Mouse (Mus musculus) myocyte (in vitro differentiated cells): ENCODE data around the gene Ajap1. TPM values are rescaled to one million over a fixed set of nuclear protein-coding genes. Genes with fewer than 3 reads are reported as not detected.

ENCODE experiments used
- H3K27me3 ChIP-seq: one replicate; pipeline ENCODE4 v1.6.1; 2011; ENCODE audit not compliant: control insufficient read depth, insufficient read depth, insufficient read length
- H3K36me3 ChIP-seq: one replicate; pipeline ENCODE4 v1.6.1; 2011; ENCODE audit not compliant: control insufficient read depth, insufficient read depth
- H3K4me2 ChIP-seq: one replicate; pipeline ENCODE4 v1.6.1; 2011; ENCODE audit warnings: low read depth, control low read depth
- H3K4me3 ChIP-seq: one replicate; pipeline ENCODE4 v1.5.1; 2011; ENCODE audit warnings: mild to moderate bottlenecking, control low read depth, moderate library complexity
- H3K79me2 ChIP-seq: one replicate; pipeline ENCODE4 v1.6.1; 2011; ENCODE audit not compliant: control insufficient read depth, insufficient read depth
- H3ac ChIP-seq: one replicate; pipeline ENCODE4 v1.6.1; 2011; ENCODE audit not compliant: control insufficient read depth, insufficient read length
- CEBPB ChIP-seq: IDR thresholded peaks from 2 replicates; pipeline ENCODE4 v1.6.1; 2011; ENCODE audit warnings: mild to moderate bottlenecking, moderate library complexity; ENCODE audit not compliant: poor library complexity, insufficient read depth, severe bottlenecking
- E2F4 ChIP-seq: IDR thresholded peaks from one replicate; pipeline ENCODE4 v1.6.1; 2011; ENCODE audit warnings: mild to moderate bottlenecking, control low read depth, moderate library complexity; ENCODE audit not compliant: insufficient read depth
- MAX ChIP-seq: IDR thresholded peaks from one replicate; pipeline ENCODE4 v1.6.1; 2011; ENCODE audit warnings: low read depth, mild to moderate bottlenecking, control low read depth
- MYOD1 ChIP-seq, 3 experiments: IDR thresholded peaks; one replicate each; pipeline ENCODE4 v1.6.1; 2011; ENCODE audit warnings: control low read depth in 2 of 3, low read depth in 2 of 3, mild to moderate bottlenecking in 2 of 3, moderate library complexity in 1 of 3; ENCODE audit not compliant: insufficient read length in 2 of 3, control insufficient read depth in 1 of 3
- MYOG ChIP-seq, 3 experiments: IDR thresholded peaks; one replicate each; pipeline ENCODE4 v1.6.1; 2011; ENCODE audit warnings: control low read depth in 2 of 3, low read depth in 2 of 3, mild to moderate bottlenecking in 2 of 3; ENCODE audit not compliant: insufficient read length in 2 of 3, control insufficient read depth in 1 of 3, insufficient read depth in 1 of 3
- POLR2A ChIP-seq: IDR thresholded peaks from one replicate; pipeline ENCODE4 v1.6.1; 2011; ENCODE audit warnings: low read depth, mild to moderate bottlenecking, control low read depth, moderate library complexity; ENCODE audit not compliant: insufficient read length
- POLR2AphosphoS2 ChIP-seq: IDR thresholded peaks from one replicate; pipeline ENCODE4 v1.6.1; 2011; ENCODE audit warnings: low read depth, control low read depth; ENCODE audit not compliant: insufficient read length
- REST ChIP-seq: IDR thresholded peaks from one replicate; pipeline ENCODE4 v1.6.1; 2011; ENCODE audit warnings: mild to moderate bottlenecking, control low read depth, moderate library complexity; ENCODE audit not compliant: insufficient read depth, insufficient read length
- SRF ChIP-seq: IDR thresholded peaks from one replicate; pipeline ENCODE4 v1.6.1; 2011; ENCODE audit warnings: low read depth; ENCODE audit not compliant: control insufficient read depth, insufficient read length
- TCF12 ChIP-seq: IDR thresholded peaks from one replicate; pipeline ENCODE4 v1.6.1; 2011; ENCODE audit warnings: mild to moderate bottlenecking, control low read depth; ENCODE audit not compliant: poor library complexity, insufficient read depth, severe bottlenecking
- TCF3 ChIP-seq: IDR thresholded peaks from one replicate; pipeline ENCODE4 v1.6.1; 2011; ENCODE audit warnings: low read depth, control low read depth; ENCODE audit not compliant: insufficient read length
- USF1 ChIP-seq: IDR thresholded peaks from one replicate; pipeline ENCODE4 v1.6.1; 2011; ENCODE audit warnings: low read depth, mild to moderate bottlenecking, control low read depth, moderate library complexity
- polyA plus RNA-seq: library from polyadenylated mRNA; unstranded; fragments of >200 nt; fragmentation: generic; extraction: Trizol; gene quantifications from one replicate; pipeline ENCODE4 v1.2.1, GENCODE M21; 2012; ENCODE audit warnings: missing spikeins

The Ajap1 gene
- polyA plus RNA-seq, 1 experiment, result not detected

DNA sequence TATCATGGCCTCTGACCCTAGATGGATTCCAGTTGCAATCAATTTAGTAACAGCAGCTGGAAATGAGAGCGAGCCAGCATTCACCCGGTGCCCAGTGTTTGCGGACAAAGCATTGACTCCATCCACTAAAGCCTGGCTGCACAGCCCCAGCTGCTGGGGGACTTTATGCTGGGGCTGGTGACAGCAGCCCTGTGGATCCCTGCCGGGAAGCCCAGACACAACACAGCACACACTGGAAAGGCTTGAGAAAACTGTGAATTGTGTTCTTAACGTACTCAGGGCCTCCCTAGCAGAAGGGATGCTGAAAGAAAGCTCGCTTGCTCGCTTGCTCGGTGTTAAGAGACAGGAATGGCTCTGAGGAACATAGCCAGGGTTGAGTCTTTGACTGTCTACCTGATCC lies 3.5 kb downstream of the Ajap1 start:
- no peaks in the 10 kb centered on the region for H3K27me3 ChIP-seq
- H3K4me2 ChIP-seq, result no peak overlapping the region
- no peaks in the 10 kb centered on the region for H3K79me2 ChIP-seq
- no peak overlapping the region for H3K4me3 ChIP-seq
- no peaks in the 10 kb centered on the region for H3K36me3 ChIP-seq
- TF ChIP-seq MYOD1 (IDR thresholded peaks at IDR 0.05; ENCODE audit: control insufficient read depth in 1 of 3, insufficient read length in 2 of 3, low read depth in 2 of 3) (no peak), MYOG (IDR thresholded peaks at IDR 0.05; ENCODE audit: control insufficient read depth in 1 of 3, insufficient read depth in 1 of 3, insufficient read length in 2 of 3, low read depth in 2 of 3) (no peak), CEBPB (no peak), MAX (no peak)
- no peak overlapping the region for H3ac ChIP-seq

DNA sequence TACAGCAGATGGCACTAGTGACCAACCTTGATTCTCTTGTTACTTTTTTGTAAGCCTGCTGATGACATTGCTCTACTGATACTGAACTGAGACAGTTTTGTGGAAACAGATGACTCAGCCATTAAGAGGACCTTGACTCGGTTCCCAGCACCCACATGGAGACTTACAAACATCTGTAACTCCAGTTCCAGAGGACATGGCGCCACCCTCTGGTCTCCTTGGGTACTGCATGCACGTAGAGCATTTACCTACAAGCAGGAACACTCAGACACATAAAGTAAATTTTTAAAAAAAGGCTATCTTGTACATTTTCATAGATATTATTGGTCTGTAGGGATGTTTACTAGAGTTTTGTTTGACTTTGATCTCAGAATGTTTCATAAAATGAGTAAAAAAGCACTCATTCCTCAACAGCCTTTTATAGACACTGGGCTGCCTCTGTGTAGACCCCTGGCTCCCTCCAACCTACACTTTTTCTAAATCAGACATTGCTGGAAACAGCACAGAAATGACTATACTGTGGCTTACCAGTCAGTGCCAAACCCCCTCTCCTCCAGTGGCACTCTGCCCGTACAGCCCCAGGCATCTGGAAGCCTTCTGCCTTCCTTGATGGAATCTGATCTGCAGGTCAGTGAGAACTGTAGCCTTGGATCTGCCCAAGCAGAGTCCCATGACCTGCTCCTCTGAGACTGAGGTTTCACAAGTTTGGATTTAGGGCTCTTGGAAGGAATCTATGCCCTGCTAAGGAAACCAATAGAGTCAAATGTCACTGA lies 8.9 kb downstream of the Ajap1 start:
- no peak for TF ChIP-seq MYOD1 (IDR thresholded peaks at IDR 0.05; ENCODE audit: control insufficient read depth in 1 of 3, insufficient read length in 2 of 3, low read depth in 2 of 3)
- no peaks in the 10 kb centered on the region for H3K27me3 ChIP-seq
- H3K4me3 ChIP-seq, result no peak overlapping the region
- H3K4me2 ChIP-seq, result no peak overlapping the region
- no peaks in the 10 kb centered on the region for H3K79me2 ChIP-seq
- no peaks in the 10 kb centered on the region for H3K36me3 ChIP-seq
- H3ac ChIP-seq, result no peak overlapping the region

DNA sequence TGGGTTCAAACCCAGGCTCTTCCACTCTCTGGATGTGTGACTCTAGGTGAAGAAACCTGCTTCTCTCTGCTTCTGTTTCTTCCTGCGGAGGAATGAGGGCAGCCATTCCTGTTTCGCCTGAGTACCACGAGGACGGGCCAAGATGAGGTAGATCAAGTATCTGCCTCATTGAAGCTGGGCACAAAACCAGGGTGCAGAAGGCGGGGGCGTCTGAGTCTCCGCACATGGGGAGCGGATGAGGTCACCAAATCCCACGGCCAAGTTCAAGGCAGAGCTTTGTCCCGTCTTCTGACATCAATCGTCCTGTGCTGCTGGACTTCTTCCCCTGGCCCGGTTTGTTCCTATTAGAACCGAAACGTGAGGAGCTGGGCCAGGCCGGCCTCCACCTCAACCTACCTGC lies 12.9 kb downstream of the Ajap1 start:
- Histone ChIP-seq H3K79me2 (no peaks in the 10 kb centered on the region), H3ac (no peak overlapping the region), H3K36me3 (no peaks in the 10 kb centered on the region), H3K27me3 (no peaks in the 10 kb centered on the region), H3K4me2 (no peak overlapping the region), H3K4me3 (no peak overlapping the region)
- TF ChIP-seq SRF (no peak), USF1 (no peak), CEBPB (no peak), MYOD1 (IDR thresholded peaks at IDR 0.05; ENCODE audit: control insufficient read depth in 1 of 3, insufficient read length in 2 of 3, low read depth in 2 of 3) (no peak), MAX (no peak), POLR2A (no peak), POLR2AphosphoS2 (no peak), MYOG (IDR thresholded peaks at IDR 0.05; ENCODE audit: control insufficient read depth in 1 of 3, insufficient read depth in 1 of 3, insufficient read length in 2 of 3, low read depth in 2 of 3) (no peak), REST (no peak), TCF12 (no peak), TCF3 (no peak), E2F4 (no peak)

DNA sequence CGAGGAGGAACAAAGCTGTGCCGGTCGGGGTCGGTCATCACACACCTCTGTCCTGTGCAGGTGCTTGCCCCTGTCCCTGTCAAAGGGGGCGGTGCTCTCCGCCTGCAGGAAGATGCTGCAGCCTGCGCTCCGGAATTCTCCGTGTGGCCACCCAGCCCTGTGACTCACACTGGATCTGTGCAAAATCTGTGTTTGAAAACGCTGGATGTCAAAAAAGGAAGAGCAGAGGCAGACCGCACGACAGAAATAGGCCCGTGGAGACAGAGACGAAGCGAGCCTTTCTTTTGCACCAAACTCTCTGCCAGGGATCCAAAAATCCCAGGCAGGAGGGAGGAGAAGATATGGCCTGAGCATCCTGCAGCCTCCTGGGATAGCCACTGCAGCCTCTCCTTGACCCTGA lies 22.7 kb downstream of the Ajap1 start:
- no peak overlapping the region for H3ac ChIP-seq
- TF ChIP-seq E2F4 (no peak), REST (no peak), SRF (no peak), TCF12 (no peak), POLR2AphosphoS2 (no peak), POLR2A (no peak), MAX (no peak), USF1 (no peak), CEBPB (no peak), MYOG (IDR thresholded peaks at IDR 0.05; ENCODE audit: control insufficient read depth in 1 of 3, insufficient read depth in 1 of 3, insufficient read length in 2 of 3, low read depth in 2 of 3) (no peak), MYOD1 (IDR thresholded peaks at IDR 0.05; ENCODE audit: control insufficient read depth in 1 of 3, insufficient read length in 2 of 3, low read depth in 2 of 3) (no peak), TCF3 (no peak)

DNA sequence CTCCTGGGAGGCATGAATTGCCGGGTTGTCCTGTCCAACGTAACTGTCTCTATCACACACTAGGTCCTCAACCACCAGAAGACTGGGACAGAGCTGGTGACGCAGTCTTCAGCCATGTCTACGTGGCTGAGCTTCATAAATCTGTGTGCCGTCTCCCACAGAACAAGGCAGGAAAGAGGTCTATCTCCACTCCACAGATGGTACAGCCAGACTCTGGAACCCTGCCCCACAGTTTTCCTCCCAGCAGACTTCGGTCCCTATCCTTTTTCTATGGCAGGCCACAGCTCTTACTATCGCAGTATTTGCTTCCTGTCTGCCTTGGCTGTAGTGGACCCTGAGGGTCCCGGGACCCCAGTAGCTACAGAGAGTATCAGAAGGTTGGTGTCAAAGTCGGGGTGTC lies 23.1 kb downstream of the Ajap1 start:
- H3K4me2 ChIP-seq, result no peak overlapping the region
- H3K27me3 ChIP-seq, result no peaks in the 10 kb centered on the region
- TF ChIP-seq SRF, result no peak
- TF ChIP-seq USF1, result no peak
- TF ChIP-seq MYOD1 (IDR thresholded peaks at IDR 0.05; ENCODE audit: control insufficient read depth in 1 of 3, insufficient read length in 2 of 3, low read depth in 2 of 3), result no peak
- no peak for TF ChIP-seq MAX
- TF ChIP-seq E2F4, result no peak
- TF ChIP-seq TCF12, result no peak
- no peak for TF ChIP-seq POLR2A
- no peak for TF ChIP-seq TCF3
- no peak for TF ChIP-seq REST
- TF ChIP-seq CEBPB, result no peak
- TF ChIP-seq POLR2AphosphoS2, result no peak
- TF ChIP-seq MYOG (IDR thresholded peaks at IDR 0.05; ENCODE audit: control insufficient read depth in 1 of 3, insufficient read depth in 1 of 3, insufficient read length in 2 of 3, low read depth in 2 of 3), result no peak
- no peaks in the 10 kb centered on the region for H3K36me3 ChIP-seq
- H3K4me3 ChIP-seq, result no peak overlapping the region
- no peaks in the 10 kb centered on the region for H3K79me2 ChIP-seq
- H3ac ChIP-seq, result no peak overlapping the region

More for the DNA sequence above, 22.7 kb downstream of the Ajap1 start:
- Histone ChIP-seq H3K4me2 (no peak overlapping the region), H3K4me3 (no peak overlapping the region), H3K27me3 (no peaks in the 10 kb centered on the region), H3K79me2 (no peaks in the 10 kb centered on the region), H3K36me3 (no peaks in the 10 kb centered on the region)
